Mouse (Mus musculus): ENCODE results near the gene Fra10ac1.

The Fra10ac1 gene

DNA sequence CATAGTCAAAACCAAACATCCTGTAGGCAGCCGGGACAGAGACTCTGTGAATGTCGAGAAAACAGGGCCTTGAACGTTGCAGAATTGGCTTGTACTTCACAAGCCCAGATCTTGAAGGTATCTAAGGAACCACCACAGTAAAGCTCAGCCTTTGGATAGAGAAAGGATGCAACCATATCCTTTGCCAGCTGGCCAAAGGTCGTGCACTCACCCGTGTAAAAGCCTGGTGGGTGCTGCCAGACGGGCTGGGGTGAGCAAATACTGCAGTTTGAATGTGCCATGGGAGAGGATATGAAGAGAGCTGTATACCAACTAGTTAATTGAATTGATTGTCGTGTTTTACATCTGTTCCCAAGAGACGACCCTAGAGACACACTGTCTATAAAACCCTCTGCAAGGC, 8.1 kb upstream of the Fra10ac1 start:
- DNase-seq (ENCODE audit: extremely low spot score, low read depth, low spot score), result no peak

DNA sequence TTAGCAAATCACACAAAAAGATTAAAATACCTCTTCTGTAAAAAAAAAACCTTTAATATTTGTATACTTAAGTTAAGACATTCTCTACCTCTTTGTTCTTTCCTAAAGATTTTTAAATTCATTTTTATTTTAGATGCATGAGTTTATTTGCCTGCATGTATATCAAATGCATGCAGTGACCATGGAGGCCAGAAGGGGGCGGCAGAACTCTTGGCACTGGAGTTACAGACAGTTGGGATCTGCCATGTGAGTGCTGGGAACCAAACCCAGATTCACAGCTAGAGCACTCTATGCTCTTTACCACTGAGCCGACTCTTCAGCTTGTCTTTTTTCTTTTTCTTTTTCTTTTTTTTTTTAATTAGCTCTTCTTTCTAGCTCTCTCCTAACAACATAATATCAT, 4.7 kb upstream of the Fra10ac1 start:
- no peak for DNase-seq (ENCODE audit: extremely low spot score, low read depth, low spot score)

DNA sequence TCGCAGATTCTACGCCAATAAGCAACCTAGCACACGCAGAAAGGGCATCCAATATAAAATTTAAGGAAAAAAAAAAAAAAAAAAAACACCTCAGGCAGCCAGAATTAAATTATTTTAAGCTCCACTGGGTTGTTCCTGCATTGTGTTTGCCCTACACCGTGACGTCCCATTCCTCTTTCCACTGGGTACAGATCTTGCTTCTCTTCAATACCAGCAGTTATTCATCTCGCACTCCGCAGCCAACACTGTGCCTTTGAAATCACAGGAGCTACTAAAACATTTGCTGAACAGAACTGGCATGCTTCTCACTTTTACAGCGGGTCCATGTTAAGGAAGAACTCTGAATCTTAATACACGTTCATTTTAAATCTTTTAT, 717 bp upstream of the Fra10ac1 start:
- no peak for DNase-seq (ENCODE audit: extremely low spot score, low read depth, low spot score)

DNA sequence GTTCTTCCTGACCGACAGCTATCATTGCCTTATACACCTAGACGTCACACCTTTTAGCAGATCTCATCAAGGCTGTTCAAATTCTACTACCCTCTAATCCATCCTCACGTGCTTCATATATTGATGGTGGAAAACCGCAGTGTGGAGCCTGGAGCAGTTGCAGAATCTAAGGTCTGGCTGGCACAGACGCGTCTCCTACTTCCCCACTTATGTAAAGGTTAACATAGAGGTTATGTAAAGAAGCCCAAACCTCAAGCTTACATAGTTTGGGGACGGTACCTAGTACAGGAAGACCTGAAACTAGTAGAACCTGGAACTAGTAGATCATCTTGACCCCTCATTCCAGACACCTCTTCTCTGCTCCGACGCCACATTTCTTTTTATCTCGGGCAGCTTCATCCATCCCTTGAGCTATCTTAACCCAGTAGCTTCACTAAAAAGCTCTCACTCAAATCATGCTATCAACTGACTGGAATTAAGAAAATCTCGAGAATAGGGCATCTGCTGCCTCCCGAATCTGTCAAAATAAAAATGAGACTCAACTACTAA, 526 bp downstream of the Fra10ac1 start:
- DNase-seq (ENCODE audit: extremely low spot score, low read depth, low spot score), result no peak

DNA sequence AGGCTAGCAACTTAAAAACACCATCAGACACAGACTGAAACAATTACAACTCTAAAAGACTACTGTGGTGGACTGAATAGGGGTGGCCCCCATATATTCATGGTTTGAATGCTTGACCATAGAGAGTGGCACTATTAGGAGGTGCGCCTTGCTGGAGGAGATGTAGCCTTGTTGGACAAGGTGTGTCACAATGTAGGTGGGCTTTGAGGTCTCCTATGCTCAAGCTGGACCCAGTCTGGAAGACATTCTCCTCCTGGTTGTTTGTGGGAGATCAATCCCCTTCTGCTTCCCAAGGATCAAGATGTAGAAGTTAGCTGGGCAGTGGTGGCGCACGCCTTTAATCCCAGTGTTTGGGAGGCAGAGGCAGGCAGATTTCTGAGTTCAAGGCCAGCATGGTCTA, 6.3 kb downstream of the Fra10ac1 start:
- no peak for DNase-seq (ENCODE audit: extremely low spot score, low read depth, low spot score)

DNA sequence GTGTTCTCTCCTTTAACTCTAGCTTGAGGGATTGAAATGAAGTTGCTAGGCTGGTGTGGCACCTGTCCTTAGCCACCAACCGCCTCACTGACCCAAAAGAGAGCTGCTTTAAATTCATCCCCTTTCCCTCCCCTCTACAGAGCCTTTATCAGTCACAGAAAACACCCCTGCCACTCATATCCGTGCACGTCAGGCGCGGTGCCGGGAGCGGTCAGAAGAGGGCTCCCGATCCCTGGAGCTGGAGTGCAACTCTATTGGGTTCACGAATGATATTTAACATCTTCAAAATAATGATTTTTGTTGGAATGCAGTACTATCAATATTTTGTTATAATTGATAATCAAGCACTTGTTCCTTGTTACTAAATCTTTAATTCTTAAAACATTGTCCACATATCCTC, 17.3 kb downstream of the Fra10ac1 start:
- no peak for DNase-seq (ENCODE audit: extremely low spot score, low read depth, low spot score)

DNA sequence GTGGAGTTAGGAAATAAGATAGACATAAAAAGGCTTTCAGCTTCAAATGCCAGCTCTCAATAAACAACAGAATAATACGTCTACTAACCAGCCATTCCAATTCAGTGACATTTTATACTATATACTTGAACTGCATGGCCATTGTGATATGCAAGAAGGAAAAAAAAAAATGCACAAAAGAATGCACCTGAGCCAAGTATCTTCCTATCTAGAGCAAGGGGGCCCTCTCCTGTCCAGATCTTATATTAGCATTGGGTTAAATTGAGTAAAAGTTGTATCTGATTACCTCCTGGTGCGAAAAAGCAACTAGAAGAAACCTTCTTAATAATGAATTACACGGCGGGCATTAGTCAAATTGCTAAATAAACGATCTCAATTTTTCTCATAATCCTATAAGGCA, 25.2 kb downstream of the Fra10ac1 start:
- DNase-seq (ENCODE audit: extremely low spot score, low read depth, low spot score), result no peak

DNA sequence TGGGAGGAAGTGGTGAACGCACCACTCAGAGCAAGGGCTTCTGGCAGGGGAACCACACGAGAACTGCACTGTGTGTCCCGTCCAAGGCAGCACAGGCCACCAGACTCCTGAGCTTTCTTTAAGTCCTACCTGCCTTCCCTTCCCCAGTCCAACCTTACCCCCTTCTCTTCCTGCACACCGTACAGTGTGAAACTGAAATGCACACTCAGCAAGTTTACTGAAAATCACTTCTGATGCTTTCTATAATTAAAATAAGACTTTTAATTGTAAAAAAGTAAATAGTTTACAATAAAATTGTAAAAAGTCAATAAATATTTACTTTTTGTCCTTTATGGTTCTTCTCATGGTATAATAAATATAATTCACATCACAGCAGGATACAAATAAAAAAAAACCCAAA, 28.7 kb downstream of the Fra10ac1 start:
- no peak for DNase-seq (ENCODE audit: extremely low spot score, low read depth, low spot score)

DNA sequence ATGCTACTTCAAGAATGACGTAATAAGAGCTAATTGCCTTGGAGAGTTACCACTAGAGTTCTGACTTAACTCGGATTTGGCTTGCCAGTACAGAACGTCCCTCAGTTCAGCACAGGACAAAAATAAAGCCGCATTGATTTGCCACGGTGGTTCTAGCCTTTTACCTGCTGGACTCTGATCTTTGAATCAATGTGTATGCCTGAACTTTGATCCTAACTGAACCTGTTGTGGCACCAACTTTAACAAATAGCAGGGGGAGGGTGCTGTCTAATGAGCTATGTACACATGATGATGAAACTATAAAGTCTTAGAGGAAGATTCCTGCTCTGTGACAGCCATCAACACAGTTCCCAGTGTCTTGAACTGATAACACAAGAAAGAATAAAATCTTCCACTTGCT, 32.5 kb downstream of the Fra10ac1 start:
- no peak for DNase-seq (ENCODE audit: extremely low spot score, low read depth, low spot score)

DNA sequence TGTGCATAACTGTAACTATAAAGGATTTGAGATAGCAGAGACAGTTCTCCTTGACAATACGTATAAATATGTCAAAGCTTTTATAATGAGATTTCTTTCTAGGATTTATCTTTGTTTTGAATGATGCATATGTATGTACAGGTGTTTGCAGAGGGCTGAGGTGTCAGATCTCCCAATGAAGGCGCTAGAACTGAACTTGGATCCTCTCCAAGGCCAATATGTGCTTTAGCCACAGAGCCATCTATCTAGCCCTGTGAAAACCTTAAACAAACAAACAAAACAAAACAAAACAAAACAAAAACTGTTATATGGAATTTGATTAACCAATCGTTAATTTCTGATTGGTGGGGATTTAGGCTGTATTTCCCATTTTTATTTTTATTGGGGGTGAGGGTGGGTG, 33.4 kb downstream of the Fra10ac1 start:
- DNase-seq (ENCODE audit: extremely low spot score, low read depth, low spot score), result no peak

DNA sequence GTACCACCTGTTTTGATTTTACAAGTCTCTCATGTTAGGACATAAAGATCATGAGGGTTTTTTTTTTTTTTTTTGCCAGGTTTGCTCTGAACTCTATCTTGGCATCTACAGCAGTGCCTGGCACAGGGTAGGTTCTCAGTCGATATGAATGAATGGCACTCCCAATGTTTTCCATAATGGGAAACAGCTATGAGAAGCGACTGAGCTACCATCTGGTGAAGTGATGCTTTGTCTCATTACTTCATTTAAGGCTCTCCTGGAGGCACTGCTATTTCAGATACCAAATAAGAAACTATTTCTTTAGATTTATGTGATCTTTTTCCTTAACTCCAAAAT, 36.6 kb downstream of the Fra10ac1 start:
- DNase-seq (ENCODE audit: extremely low spot score, low read depth, low spot score), result no peak

DNA sequence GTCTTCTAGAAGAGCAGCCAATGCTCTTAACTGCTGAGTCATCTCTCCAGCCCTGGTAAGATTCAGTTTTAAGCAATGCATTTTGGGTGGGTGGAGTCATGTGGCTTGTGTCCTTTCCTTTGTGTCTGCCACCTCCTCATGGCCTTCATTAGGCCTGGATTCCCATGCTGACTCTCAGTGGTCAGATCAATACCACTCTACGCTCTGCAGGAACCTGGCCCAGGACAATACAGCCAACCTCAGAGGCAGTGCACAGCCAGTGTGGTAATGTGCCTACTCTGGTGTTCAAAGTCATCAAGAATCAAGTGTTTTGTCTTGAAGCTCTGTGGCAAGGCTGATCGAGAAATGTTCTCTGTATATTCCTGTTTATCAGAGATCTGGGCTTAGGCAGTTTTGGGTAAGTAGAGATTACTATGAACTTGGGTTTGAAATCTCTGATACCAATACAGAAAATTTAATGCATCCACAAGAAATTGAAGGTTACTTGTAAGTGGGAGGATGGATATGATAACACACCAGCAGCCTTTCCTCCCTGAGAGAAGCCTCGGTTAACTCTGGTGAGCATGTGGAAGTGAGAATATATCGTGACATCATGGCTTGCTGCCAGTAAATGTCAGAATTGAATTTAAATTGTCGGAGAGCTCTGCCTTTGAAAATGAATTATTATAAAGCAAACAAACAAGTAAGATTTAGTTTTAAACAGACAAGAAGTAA, 37.2 kb downstream of the Fra10ac1 start:
- DNase-seq (ENCODE audit: extremely low spot score, low read depth, low spot score), result no peak

DNA sequence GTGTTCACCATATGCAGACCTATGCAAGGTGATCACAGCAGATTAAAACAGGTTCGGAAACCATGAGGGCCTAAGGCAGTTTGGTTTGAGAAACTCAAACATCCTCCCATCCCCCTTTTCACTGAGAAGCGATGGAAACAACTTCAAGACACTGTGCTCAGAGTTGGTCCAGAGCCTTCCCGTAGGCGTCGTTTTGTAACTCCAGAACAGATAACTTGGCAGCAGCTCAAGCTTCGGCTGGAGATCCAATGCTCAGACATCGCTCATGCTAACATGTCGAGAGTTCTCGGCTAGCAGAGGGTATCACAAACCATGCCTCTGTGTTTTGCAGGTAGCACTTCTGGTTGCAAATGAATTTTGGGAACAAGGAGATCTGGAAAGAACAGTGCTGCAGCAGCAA, 44.3 kb downstream of the Fra10ac1 start:
- no peak for DNase-seq (ENCODE audit: extremely low spot score, low read depth, low spot score)

DNA sequence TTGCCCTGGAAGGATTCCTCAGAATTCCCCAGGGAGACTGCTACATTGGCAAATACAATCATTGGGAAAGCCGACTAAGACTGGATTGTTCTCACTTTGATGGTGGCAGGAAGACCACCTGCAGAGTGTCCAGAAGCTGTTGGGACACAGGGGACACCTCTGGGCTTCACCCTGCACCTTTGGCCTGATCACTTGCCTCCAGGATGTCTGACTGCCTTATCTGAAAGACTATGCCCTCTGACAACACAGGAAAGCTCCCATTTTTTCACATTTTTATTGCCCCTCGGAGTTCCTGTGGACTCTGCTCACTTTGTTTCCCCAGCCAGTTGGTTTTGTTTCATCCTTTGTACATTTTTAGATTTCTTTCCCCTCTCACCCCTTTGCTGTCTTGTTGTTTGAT, 59.3 kb downstream of the Fra10ac1 start:
- no peak for DNase-seq (ENCODE audit: extremely low spot score, low read depth, low spot score)

DNA sequence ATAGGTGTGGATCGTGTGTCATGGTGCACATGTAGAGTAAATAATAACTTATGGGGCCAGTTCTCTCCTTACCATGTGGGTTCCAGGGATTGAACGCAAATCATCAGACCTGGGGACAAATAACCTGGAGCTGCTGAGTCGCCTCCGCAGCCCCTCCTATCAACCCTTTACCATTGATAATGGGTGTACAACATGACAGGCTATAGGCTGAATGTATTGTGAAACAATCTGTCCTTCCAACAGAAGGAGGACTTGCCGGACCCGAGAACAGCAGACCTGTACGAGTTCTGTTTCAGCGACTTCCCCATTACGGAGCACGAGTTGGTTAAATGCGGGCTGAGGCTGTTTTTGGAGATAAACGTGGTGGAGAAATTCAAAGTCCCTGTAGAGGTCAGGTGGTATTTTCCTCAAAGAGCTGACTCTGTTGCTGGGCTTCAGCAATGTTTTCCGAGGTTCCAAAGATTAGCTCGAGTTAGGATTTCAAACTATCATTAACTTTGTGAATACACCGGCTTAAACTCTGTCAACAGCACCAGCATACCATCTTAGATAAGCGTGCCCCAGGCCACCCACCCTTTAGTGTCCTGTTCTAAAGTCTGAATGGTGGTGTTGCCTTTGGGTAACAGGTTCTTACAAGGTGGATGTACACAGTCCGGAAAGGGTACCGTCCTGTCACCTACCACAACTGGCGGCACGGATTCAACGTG, 62.2 kb downstream of the Fra10ac1 start:
- no peak for DNase-seq (ENCODE audit: extremely low spot score, low read depth, low spot score)

DNA sequence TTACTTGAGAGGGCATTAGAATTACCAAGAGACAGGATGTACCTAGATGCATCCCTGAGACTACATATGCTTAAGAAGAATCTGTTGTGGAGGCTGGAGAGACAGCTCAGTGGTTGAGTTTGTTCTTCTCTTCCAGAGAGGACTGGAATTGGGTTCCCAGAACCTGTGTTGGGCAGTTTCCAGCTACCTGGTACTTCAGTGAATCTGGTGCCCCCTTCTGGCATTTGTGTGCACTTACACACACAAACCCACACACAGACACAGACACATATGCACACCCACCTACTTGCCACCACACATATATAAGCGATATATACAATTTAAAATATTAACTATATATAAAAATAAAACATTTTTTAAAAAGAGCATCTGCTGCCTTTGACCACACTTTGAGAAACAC, 67.7 kb downstream of the Fra10ac1 start:
- no peak for DNase-seq (ENCODE audit: extremely low spot score, low read depth, low spot score)

DNA sequence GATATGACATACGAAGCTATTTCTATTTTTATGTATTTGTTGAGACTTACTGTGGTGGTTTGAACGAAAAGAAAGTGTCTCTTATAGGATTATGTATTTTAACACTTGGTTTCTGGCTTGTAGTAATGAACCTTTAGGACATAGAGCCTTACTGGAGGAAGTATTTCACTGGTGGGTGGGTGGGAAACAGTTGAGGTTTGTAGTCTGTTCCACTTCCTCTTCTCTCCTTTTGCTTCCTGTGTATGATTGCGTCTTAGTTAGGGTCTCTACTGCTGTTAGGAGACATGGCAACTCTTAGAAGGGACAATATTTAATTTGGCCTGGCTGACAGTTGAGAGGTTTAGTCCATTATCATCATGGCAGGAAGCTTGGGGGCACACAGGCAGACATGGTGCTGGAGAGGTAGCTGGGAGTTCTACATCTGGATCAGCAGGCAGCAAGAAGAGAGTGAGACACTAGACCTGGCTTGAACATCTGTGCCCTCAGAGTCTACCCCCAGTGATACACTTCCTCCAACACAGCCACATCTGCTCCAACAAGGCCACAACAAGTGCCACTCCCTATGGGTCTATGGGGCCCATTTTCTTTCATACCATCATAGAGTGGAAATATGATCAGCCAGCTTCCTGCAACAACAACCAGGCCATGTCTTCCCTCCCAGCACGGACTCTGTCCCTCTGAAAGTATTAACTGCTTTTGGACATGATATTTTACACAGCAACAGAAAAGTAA, 80.2 kb downstream of the Fra10ac1 start:
- no peak for DNase-seq (ENCODE audit: extremely low spot score, low read depth, low spot score)
